Mouse (Mus musculus): ENCODE data around the gene Rtl10. TPM values are rescaled to one million over a fixed set of nuclear protein-coding genes. Genes with fewer than 3 reads are reported as not detected.

Gene Rtl10
- polyA plus RNA-seq, 1 experiment from 2014 or later: 1.1 TPM

- H3K9ac ChIP-seq: no peak overlapping the region
- no peak overlapping the region for H3K4me2 ChIP-seq
- no peak overlapping the region for H3K4me3 ChIP-seq
- peaks cover 3% of the 10 kb centered on the region; the same call in 1 of the 2 replicates for H3K36me3 ChIP-seq
- H3K27ac ChIP-seq (ENCODE audit: poor library complexity, severe bottlenecking): no peak overlapping the region
- 80% methylated on average over 9 of the region's 9 CpGs for WGBS
- no peak for ATAC-seq (ENCODE audit: insufficient number of reproducible peaks, low FRiP score)
- H3K4me1 ChIP-seq (replicated peaks): peaks cover 23% of the 10 kb centered on the region
- 0 out of 2 replicates have a peak, but pooled peaks cover 8% of the 10 kb centered on the region for H3K27me3 ChIP-seq (replicated peaks)
- H3K9me3 ChIP-seq (replicated peaks): no peaks in the 10 kb centered on the region
Measured at GRCm38 (mm10) chr16:18462031-18462430, 36.7 kb upstream of the Rtl10 start.

GRCm38 (mm10) chr16:18462598-18462997, 36.1 kb upstream of the Rtl10 start:
- H3K4me3 ChIP-seq: no peak overlapping the region
- H3K4me1 ChIP-seq (replicated peaks): peaks cover 23% of the 10 kb centered on the region
- no peak overlapping the region for H3K9ac ChIP-seq
- WGBS: 51% methylated on average over 8 of the region's 8 CpGs
- H3K9me3 ChIP-seq (replicated peaks): no peaks in the 10 kb centered on the region
- ATAC-seq (ENCODE audit: insufficient number of reproducible peaks, low FRiP score): no peak
- no peak overlapping the region for H3K27ac ChIP-seq (ENCODE audit: poor library complexity, severe bottlenecking)
- no peak overlapping the region for H3K4me2 ChIP-seq
- 0 out of 2 replicates have a peak, but pooled peaks cover 7% of the 10 kb centered on the region for H3K27me3 ChIP-seq (replicated peaks)
- H3K36me3 ChIP-seq: no peaks in the 10 kb centered on the region

DNA sequence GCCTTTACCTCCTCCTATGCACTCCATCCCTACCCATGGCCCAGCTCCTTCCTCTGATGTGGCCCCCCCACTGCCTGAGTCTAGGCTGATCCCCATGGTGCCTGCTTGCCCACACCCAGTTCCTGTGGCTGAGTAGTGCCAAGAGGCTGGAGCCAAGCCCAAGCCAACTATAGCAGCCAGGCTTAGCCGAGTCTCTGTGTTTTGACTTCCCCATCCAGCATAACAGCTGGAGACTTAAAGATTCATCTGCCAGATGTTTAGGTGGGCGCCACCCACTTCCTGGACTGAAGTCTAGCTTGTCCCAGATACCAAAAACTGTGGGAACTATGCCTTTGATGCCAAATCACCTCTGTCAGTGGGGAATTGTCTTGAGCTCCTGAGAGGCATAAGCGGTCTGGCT, 34.4 kb upstream of the Rtl10 start:
- Histone ChIP-seq H3K4me1 (replicated peaks) (peaks cover 18% of the 10 kb centered on the region), H3K4me2 (no peak overlapping the region), H3K36me3 (peaks cover 6% of the 10 kb centered on the region), H3K27me3 (replicated peaks) (no peaks in the 10 kb centered on the region), H3K9me3 (replicated peaks) (no peaks in the 10 kb centered on the region), H3K9ac (no peak overlapping the region), H3K4me3 (no peak overlapping the region), H3K27ac (ENCODE audit: poor library complexity, severe bottlenecking) (no peak overlapping the region)
- no peak for ATAC-seq (ENCODE audit: insufficient number of reproducible peaks, low FRiP score)
- 58% methylated on average over 3 of the region's 3 CpGs for WGBS

- ATAC-seq (ENCODE audit: insufficient number of reproducible peaks, low FRiP score): no peak
- H3K27ac ChIP-seq (ENCODE audit: poor library complexity, severe bottlenecking): no peak overlapping the region
- no peaks in the 10 kb centered on the region for H3K27me3 ChIP-seq (replicated peaks)
- no peak overlapping the region for H3K4me3 ChIP-seq
- no peak overlapping the region for H3K9ac ChIP-seq
- H3K9me3 ChIP-seq (replicated peaks): no peaks in the 10 kb centered on the region
- peaks cover 12% of the 10 kb centered on the region for H3K4me1 ChIP-seq (replicated peaks)
- peaks cover 26% of the 10 kb centered on the region for H3K36me3 ChIP-seq
- H3K4me2 ChIP-seq: no peak overlapping the region
- WGBS: 39% methylated on average over 1 of the region's 1 CpGs
Measured at GRCm38 (mm10) chr16:18470829-18471228, 27.9 kb upstream of the Rtl10 start.

DNA sequence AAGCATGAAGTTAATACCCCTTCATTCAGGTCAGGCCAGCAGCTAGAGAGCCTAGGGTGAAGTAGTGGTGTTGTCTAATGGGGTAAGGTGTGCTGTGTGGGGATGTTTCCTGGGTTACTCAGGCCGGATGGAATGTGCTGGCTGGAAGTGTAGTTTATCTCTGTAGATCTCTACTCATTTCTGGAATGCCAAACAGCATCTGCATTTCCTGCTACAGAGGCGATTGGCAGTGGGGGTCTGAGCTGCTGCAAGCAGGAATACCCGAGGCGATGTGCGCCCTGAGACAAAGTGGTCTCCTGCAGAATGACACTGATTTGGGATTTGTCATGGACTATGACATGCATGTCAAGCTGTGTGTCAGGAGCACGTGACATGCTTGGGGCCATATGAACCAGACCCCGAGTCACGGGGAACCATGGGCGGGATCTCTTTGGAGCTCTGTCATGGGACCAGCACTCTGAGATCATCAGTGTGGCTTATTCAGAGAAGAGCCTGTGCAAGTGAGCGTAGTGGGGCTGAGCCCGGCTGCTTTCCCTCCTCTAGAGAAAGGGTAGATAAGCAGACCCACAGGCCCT, 27.2 kb upstream of the Rtl10 start:
- H3K36me3 ChIP-seq: peaks cover 26% of the 10 kb centered on the region
- no peaks in the 10 kb centered on the region for H3K27me3 ChIP-seq (replicated peaks)
- no peak overlapping the region for H3K4me3 ChIP-seq
- H3K9ac ChIP-seq: no peak overlapping the region
- no peak for ATAC-seq (ENCODE audit: insufficient number of reproducible peaks, low FRiP score)
- H3K4me1 ChIP-seq (replicated peaks): peaks cover 12% of the 10 kb centered on the region
- no peak overlapping the region for H3K27ac ChIP-seq (ENCODE audit: poor library complexity, severe bottlenecking)
- WGBS: 43% methylated on average over 11 of the region's 11 CpGs
- no peak overlapping the region for H3K4me2 ChIP-seq
- H3K9me3 ChIP-seq (replicated peaks): no peaks in the 10 kb centered on the region

DNA sequence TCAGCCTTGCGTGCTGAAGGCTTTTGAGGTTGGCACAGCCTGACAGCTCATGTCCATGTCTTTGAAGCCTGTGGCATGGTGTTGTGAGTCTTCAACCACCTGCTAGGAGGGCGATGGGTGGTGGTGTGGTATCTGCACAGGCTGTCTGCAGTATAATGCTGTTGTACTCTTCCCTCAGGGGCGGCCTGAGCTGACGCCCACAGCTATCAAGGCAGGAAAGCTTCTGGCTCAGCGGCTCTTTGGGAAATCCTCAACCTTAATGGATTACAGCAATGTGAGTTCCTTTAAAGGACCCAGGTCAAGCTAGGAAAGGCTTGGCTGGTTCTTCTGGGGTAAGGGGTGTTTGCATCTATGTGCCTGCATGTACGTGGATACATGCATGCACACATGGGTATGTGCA, 26.7 kb upstream of the Rtl10 start:
- no peaks in the 10 kb centered on the region for H3K9me3 ChIP-seq (replicated peaks)
- H3K36me3 ChIP-seq: peaks cover 26% of the 10 kb centered on the region
- H3K27ac ChIP-seq (ENCODE audit: poor library complexity, severe bottlenecking): no peak overlapping the region
- WGBS: 72% methylated on average over 6 of the region's 6 CpGs
- no peaks in the 10 kb centered on the region for H3K27me3 ChIP-seq (replicated peaks)
- H3K4me3 ChIP-seq: no peak overlapping the region
- H3K4me2 ChIP-seq: no peak overlapping the region
- H3K9ac ChIP-seq: no peak overlapping the region
- H3K4me1 ChIP-seq (replicated peaks): peaks cover 12% of the 10 kb centered on the region
- no peak for ATAC-seq (ENCODE audit: insufficient number of reproducible peaks, low FRiP score)

DNA sequence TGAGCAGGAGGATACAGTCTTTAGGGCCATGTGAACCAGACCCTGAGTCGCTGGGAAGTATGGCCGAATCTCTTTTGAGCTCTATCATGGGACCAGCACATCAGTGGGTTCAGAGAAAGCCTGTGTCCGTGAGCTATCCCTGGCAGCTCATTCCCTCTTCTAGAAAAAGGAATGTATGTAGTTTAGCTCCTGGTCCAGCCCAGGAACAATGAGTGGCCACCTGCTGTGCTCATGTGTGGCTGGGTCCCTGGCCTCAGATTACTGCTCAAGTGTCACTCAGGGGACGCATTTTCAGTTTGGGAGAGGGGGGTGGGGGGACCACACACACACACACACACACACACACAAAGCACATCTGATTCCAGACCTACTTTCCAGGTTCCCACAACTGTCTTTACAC, 26.3 kb upstream of the Rtl10 start:
- Histone ChIP-seq H3K4me1 (replicated peaks) (peaks cover 12% of the 10 kb centered on the region), H3K27ac (ENCODE audit: poor library complexity, severe bottlenecking) (no peak overlapping the region), H3K9ac (no peak overlapping the region), H3K27me3 (replicated peaks) (no peaks in the 10 kb centered on the region), H3K4me2 (no peak overlapping the region), H3K4me3 (no peak overlapping the region), H3K36me3 (peaks cover 26% of the 10 kb centered on the region), H3K9me3 (replicated peaks) (no peaks in the 10 kb centered on the region)
- ATAC-seq (ENCODE audit: insufficient number of reproducible peaks, low FRiP score): no peak
- 88% methylated on average over 4 of the region's 4 CpGs for WGBS

DNA sequence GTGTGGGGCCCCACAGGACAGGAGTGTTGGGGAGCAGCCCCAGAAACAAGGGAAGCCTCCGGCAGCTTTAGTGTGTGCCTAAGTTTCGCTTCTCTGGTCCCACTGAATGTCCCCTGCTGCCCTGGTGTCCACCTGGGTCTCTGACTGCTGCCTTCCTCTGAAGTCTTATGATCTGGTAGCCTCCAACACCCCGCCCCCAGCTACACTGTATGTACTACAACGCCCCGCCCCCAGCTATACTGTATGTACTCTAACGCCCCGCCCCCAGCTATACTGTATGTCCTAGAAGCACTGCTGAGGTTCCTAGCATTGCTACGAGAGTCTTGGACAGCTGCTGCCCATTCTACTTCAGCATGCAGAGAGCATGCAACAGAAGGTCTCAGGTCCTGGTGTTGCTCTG, 25.7 kb upstream of the Rtl10 start:
- Histone ChIP-seq H3K4me3 (no peak overlapping the region), H3K36me3 (peaks cover 32% of the 10 kb centered on the region), H3K27me3 (replicated peaks) (no peaks in the 10 kb centered on the region), H3K27ac (ENCODE audit: poor library complexity, severe bottlenecking) (no peak overlapping the region), H3K9ac (no peak overlapping the region), H3K4me1 (replicated peaks) (peaks cover 12% of the 10 kb centered on the region), H3K9me3 (replicated peaks) (no peaks in the 10 kb centered on the region), H3K4me2 (no peak overlapping the region)
- ATAC-seq (ENCODE audit: insufficient number of reproducible peaks, low FRiP score): no peak
- WGBS: 86% methylated on average over 8 of the region's 8 CpGs

DNA sequence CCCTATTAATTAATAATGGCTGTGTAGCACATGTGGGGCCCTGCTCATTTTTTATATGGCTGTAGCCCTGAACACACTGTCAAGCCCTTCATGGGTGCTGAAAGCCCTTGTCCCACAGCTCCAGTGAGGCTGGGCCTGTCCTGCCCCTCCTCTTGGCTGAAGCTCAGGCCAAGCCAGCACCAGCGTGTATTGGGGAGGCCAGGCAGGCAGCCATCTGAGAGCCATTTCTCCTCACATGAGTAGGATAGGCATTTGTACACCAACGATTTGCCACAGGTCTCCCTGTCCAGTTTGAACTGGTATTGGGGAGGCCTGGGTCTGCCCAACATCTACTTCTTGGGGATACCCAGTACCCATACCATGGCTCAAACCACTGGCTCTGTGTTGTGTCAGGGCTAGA, 24.7 kb upstream of the Rtl10 start:
- no peak for ATAC-seq (ENCODE audit: insufficient number of reproducible peaks, low FRiP score)
- Histone ChIP-seq H3K27me3 (replicated peaks) (no peaks in the 10 kb centered on the region), H3K9me3 (replicated peaks) (no peaks in the 10 kb centered on the region), H3K4me2 (no peak overlapping the region), H3K4me1 (replicated peaks) (peaks cover 12% of the 10 kb centered on the region), H3K9ac (no peak overlapping the region), H3K27ac (ENCODE audit: poor library complexity, severe bottlenecking) (no peak overlapping the region), H3K4me3 (no peak overlapping the region), H3K36me3 (peaks cover 30% of the 10 kb centered on the region)
- 75% methylated on average over 2 of the region's 2 CpGs for WGBS

DNA sequence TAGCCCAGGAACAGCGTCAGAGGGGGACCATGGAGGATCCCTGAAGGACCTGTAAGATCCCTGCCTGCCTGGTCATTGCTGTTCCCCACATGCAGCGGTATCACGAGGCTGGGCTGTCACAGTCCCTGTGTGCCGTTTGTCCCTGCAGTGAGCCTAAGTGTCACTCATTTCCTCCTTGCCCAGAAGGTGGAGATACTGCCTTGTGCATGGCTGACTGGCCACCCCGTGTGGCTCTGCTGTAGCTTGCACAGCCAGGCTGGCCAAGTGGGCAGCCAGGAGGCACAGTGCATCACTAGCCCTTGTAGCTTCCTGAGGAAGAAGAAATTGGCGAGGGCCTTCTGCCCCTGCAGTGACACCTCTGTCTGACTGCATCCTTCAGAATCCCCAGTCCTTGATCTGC, 20.7 kb upstream of the Rtl10 start:
- H3K4me1 ChIP-seq (replicated peaks): no peaks in the 10 kb centered on the region
- ATAC-seq (ENCODE audit: insufficient number of reproducible peaks, low FRiP score): no peak
- H3K4me2 ChIP-seq: no peak overlapping the region
- H3K9ac ChIP-seq: no peak overlapping the region
- WGBS: 66% methylated on average over 6 of the region's 6 CpGs
- peaks cover 16% of the 10 kb centered on the region for H3K36me3 ChIP-seq
- no peaks in the 10 kb centered on the region for H3K27me3 ChIP-seq (replicated peaks)
- no peaks in the 10 kb centered on the region for H3K9me3 ChIP-seq (replicated peaks)
- no peak overlapping the region for H3K4me3 ChIP-seq
- no peak overlapping the region for H3K27ac ChIP-seq (ENCODE audit: poor library complexity, severe bottlenecking)

DNA sequence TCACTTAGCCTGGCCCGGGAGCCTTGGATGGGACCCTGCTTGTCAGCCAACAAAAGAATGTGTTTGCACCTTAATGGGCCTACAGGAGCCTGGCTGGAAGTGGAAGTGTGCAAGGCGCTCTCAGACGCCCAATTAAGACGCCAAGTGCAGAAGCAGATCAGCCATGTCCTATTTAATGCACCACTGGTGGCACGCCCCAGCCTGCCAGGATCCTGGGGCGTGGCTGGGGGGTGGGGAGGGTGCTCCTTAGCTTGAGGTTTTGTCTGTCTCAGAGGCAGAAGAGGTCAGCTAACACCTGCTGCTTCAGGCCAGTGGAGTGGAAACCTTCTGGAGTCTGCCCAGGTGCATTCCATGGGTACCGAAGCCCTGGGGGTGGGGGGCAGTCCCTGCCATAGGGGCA, 19.0 kb upstream of the Rtl10 start:
- Histone ChIP-seq H3K4me3 (no peak overlapping the region), H3K27me3 (replicated peaks) (no peaks in the 10 kb centered on the region), H3K27ac (ENCODE audit: poor library complexity, severe bottlenecking) (no peak overlapping the region), H3K36me3 (peaks cover 11% of the 10 kb centered on the region), H3K9ac (no peak overlapping the region), H3K4me2 (no peak overlapping the region), H3K4me1 (replicated peaks) (peaks cover 5% of the 10 kb centered on the region), H3K9me3 (replicated peaks) (no peaks in the 10 kb centered on the region)
- 58% methylated on average over 7 of the region's 7 CpGs for WGBS
- ATAC-seq (ENCODE audit: insufficient number of reproducible peaks, low FRiP score): no peak

GRCm38 (mm10) chr16:18480933-18481485, 17.7 kb upstream of the Rtl10 start:
- 61% methylated on average over 4 of the region's 4 CpGs for WGBS

More at GRCm38 (mm10) chr16:18480933-18481485, 17.7 kb upstream of the Rtl10 start:
- Histone ChIP-seq H3K4me2 (no peak overlapping the region), H3K4me1 (replicated peaks) (peaks cover 9% of the 10 kb centered on the region), H3K9ac (no peak overlapping the region), H3K27me3 (replicated peaks) (no peaks in the 10 kb centered on the region), H3K4me3 (no peak overlapping the region), H3K27ac (ENCODE audit: poor library complexity, severe bottlenecking) (no peak overlapping the region), H3K36me3 (peaks cover 8% of the 10 kb centered on the region; the same call in 1 of the 2 replicates), H3K9me3 (replicated peaks) (no peaks in the 10 kb centered on the region)
- ATAC-seq (ENCODE audit: insufficient number of reproducible peaks, low FRiP score): no peak

All from heart, embryonic 12.5 days (tissue).